In genomic region chr12:111089145-111089544, GRCm38 (mm10) we compare ENCODE assay signal across 10 mouse cellular contexts. TPM values are rescaled to one million over a fixed set of nuclear protein-coding genes. Genes with fewer than 3 reads are reported as not detected.
DNase-seq lines count a peak whose midpoint lies in the region; ATAC-seq and TF ChIP-seq lines count a peak whose summit lies in the region.
"Had no signal": no experiment of that assay in that cellular context is flagged by ENCODE, and none has a peak within 500 bp of the region (broad histone marks: within the 10 kb centered on the region; RNA-seq: fewer than 3 reads in every experiment).

No protein-coding gene starts in this region.

- H3K4me1 ChIP-seq in intestine, embryonic 15.5 days (replicated peaks): no peaks in the 10 kb centered on the region
- H3K4me1 ChIP-seq in intestine, embryonic 16.5 days (ENCODE audit: control insufficient read depth, insufficient read depth, low read length): 0 out of 2 replicates have a peak, but pooled peaks cover 3% of the 10 kb centered on the region
- H3K4me1 ChIP-seq in embryonic facial prominence, embryonic 14.5 days (ENCODE audit: control insufficient read depth, insufficient read depth, low read length): 0 out of 2 replicates have a peak, but pooled peaks cover 4% of the 10 kb centered on the region
- H3K4me1 ChIP-seq in hindbrain, embryonic 12.5 days: peaks cover 10% of the 10 kb centered on the region
- H3K4me1 ChIP-seq in lung, postnatal 0 days (ENCODE audit: insufficient read depth, low read depth, low read length): peaks cover 3% of the 10 kb centered on the region; the same call in 1 of the 2 replicates

- H3K4me2 ChIP-seq in intestine, embryonic 15.5 days (replicated peaks): no peak overlapping the region
- H3K4me2 ChIP-seq in intestine, embryonic 16.5 days (ENCODE audit: low read depth, low read length): no peak overlapping the region
- H3K4me2 ChIP-seq in embryonic facial prominence, embryonic 14.5 days (ENCODE audit: low read depth, low read length): no peak overlapping the region
- H3K4me2 ChIP-seq in hindbrain, embryonic 12.5 days (replicated peaks): no peak overlapping the region
- H3K4me2 ChIP-seq in lung, postnatal 0 days (replicated peaks; ENCODE audit: low read depth, low read length): no peak overlapping the region

- TF ChIP-seq CTCF in lung, postnatal 0 days (IDR thresholded peaks at IDR 0.05): no peak

- H3K9me3 ChIP-seq in intestine, embryonic 15.5 days: no peaks in the 10 kb centered on the region
- no peaks in the 10 kb centered on the region for H3K9me3 ChIP-seq in intestine, embryonic 16.5 days (ENCODE audit: control insufficient read depth, low read length)
- H3K9me3 ChIP-seq in embryonic facial prominence, embryonic 14.5 days (ENCODE audit: control insufficient read depth, low read length): no peaks in the 10 kb centered on the region
- no peaks in the 10 kb centered on the region for H3K9me3 ChIP-seq in hindbrain, embryonic 12.5 days (replicated peaks)
- no peaks in the 10 kb centered on the region for H3K9me3 ChIP-seq in lung, postnatal 0 days (ENCODE audit: low read length)

- no peaks in the 10 kb centered on the region for H3K36me3 ChIP-seq in intestine, embryonic 15.5 days
- no peaks in the 10 kb centered on the region for H3K36me3 ChIP-seq in intestine, embryonic 16.5 days (ENCODE audit: control insufficient read depth, insufficient read depth, low read length)
- H3K36me3 ChIP-seq in embryonic facial prominence, embryonic 14.5 days (ENCODE audit: control insufficient read depth, insufficient read depth, low read length): peaks cover 9% of the 10 kb centered on the region
- H3K36me3 ChIP-seq in hindbrain, embryonic 12.5 days: peaks cover 7% of the 10 kb centered on the region
- H3K36me3 ChIP-seq in lung, postnatal 0 days (ENCODE audit: insufficient read depth, low read length): no peaks in the 10 kb centered on the region

- no peak for DNase-seq in embryonic facial prominence, embryonic 14.5 days (ENCODE audit: low spot score)
- DNase-seq in lung, postnatal 0 days (ENCODE audit: low spot score): peak; percentile 25
- no peak for DNase-seq in urinary bladder, postnatal 36 days (ENCODE audit: low spot score in 2 of 2)
- no peak for DNase-seq in spleen, postnatal 14 days (ENCODE audit: low spot score in 2 of 2)
- DNase-seq in cerebellum, adult 11-12 months: no peak
- DNase-seq: cerebellum, adult 18-20 months had no signal

- no peak overlapping the region for H3K9ac ChIP-seq in intestine, embryonic 15.5 days
- no peak overlapping the region for H3K9ac ChIP-seq in intestine, embryonic 16.5 days (ENCODE audit: low read depth, low read length)
- peak overlapping the region; percentile 22; the same call in 1 of the 2 replicates for H3K9ac ChIP-seq in embryonic facial prominence, embryonic 14.5 days (ENCODE audit: low read depth, low read length)
- 0 out of 2 replicates have a peak overlapping the region, but pooled peaks have one; percentile 4 for H3K9ac ChIP-seq in hindbrain, embryonic 12.5 days
- H3K9ac ChIP-seq in lung, postnatal 0 days (replicated peaks; ENCODE audit: low read depth): no peak overlapping the region

- ATAC-seq in intestine, embryonic 15.5 days: 0 out of 2 replicates have a peak, but pooled peaks have one; percentile 30
- no peak for ATAC-seq in intestine, embryonic 16.5 days
- ATAC-seq in embryonic facial prominence, embryonic 14.5 days (ENCODE audit: low read depth): 0 out of 2 replicates have a peak, but pooled peaks have one; percentile 41
- ATAC-seq in hindbrain, embryonic 12.5 days (ENCODE audit: low FRiP score): peak; percentile 58
- peak; percentile 52 for ATAC-seq in lung, postnatal 0 days

- TF ChIP-seq EP300 in lung, postnatal 0 days (IDR thresholded peaks at IDR 0.05): no peak

- no peak overlapping the region for H3K4me3 ChIP-seq in intestine, embryonic 15.5 days (replicated peaks)
- H3K4me3 ChIP-seq in intestine, embryonic 16.5 days (ENCODE audit: low read length): no peak overlapping the region
- no peak overlapping the region for H3K4me3 ChIP-seq in embryonic facial prominence, embryonic 14.5 days (ENCODE audit: low read depth, low read length)
- H3K4me3 ChIP-seq in hindbrain, embryonic 12.5 days: no peak overlapping the region
- no peak overlapping the region for H3K4me3 ChIP-seq in lung, postnatal 0 days (ENCODE audit: low read depth, low read length)
- H3K4me3 ChIP-seq: myocyte had no signal

- no peak overlapping the region for H3K27ac ChIP-seq in intestine, embryonic 15.5 days
- no peak overlapping the region for H3K27ac ChIP-seq in intestine, embryonic 16.5 days (ENCODE audit: low read length)
- H3K27ac ChIP-seq in embryonic facial prominence, embryonic 14.5 days (replicated peaks; ENCODE audit: low read depth, low read length): no peak overlapping the region
- H3K27ac ChIP-seq in hindbrain, embryonic 12.5 days: peak overlapping the region; percentile 40; the same call in 1 of the 2 replicates
- no peak overlapping the region for H3K27ac ChIP-seq in lung, postnatal 0 days (ENCODE audit: low read length)

- H3K27me3 ChIP-seq in intestine, embryonic 15.5 days (replicated peaks): no peaks in the 10 kb centered on the region
- no peaks in the 10 kb centered on the region for H3K27me3 ChIP-seq in intestine, embryonic 16.5 days (replicated peaks; ENCODE audit: control insufficient read depth, insufficient read depth, low read length)
- no peaks in the 10 kb centered on the region for H3K27me3 ChIP-seq in embryonic facial prominence, embryonic 14.5 days (replicated peaks; ENCODE audit: control insufficient read depth, insufficient read depth, low read length)
- no peaks in the 10 kb centered on the region for H3K27me3 ChIP-seq in hindbrain, embryonic 12.5 days
- H3K27me3 ChIP-seq in lung, postnatal 0 days (replicated peaks; ENCODE audit: insufficient read depth, low read length): no peaks in the 10 kb centered on the region

- WGBS in intestine, embryonic 15.5 days: 71% methylated on average over 7 of the region's 7 CpGs
- WGBS in intestine, embryonic 16.5 days: 78% methylated on average over 7 of the region's 7 CpGs
- 57% methylated on average over 7 of the region's 7 CpGs for WGBS in embryonic facial prominence, embryonic 14.5 days
- whole genome bisulfite sequencing in hindbrain, embryonic 12.5 days: 74% methylated on average over 7 of the region's 7 CpGs
- 76% methylated on average over 7 of the region's 7 CpGs for WGBS in lung, postnatal 0 days

RNA-seq across cellular contexts. Expression of gene Rcor1, which starts 50.0 kb away (rescaled TPM):
- 9.1 and 9.6 TPM in 2 replicates for polyA plus RNA-seq in intestine, embryonic 15.5 days (2015; fragmentation: Nextera tagmentation; extraction: Ambion mirVana)
- polyA plus RNA-seq in intestine, embryonic 16.5 days (2015; fragmentation: Nextera tagmentation; extraction: Ambion mirVana): 6.9 and 7.9 TPM in 2 replicates
- polyA plus RNA-seq in embryonic facial prominence, embryonic 14.5 days (2014; fragmentation: Nextera tagmentation; extraction: Ambion mirVana): 16.8 and 18.0 TPM in 2 replicates
- polyA plus RNA-seq in hindbrain, embryonic 12.5 days (2016; fragmentation: Nextera tagmentation; extraction: Ambion mirVana): 8.8 and 10.0 TPM in 2 replicates
- 6.7 and 9.5 TPM in 2 replicates for polyA plus RNA-seq in lung, postnatal 0 days (2015; fragmentation: Nextera tagmentation; extraction: Ambion mirVana)

Comparison
In these comparisons a context has a peak if more than half of its experiments do, and no peak if none do; other contexts are left out.
1. H3K9ac ChIP-seq: peak in embryonic facial prominence, embryonic 14.5 days (single experiment) and hindbrain, embryonic 12.5 days (single experiment); none in intestine, embryonic 15.5 days (single experiment), intestine, embryonic 16.5 days (single experiment) and lung, postnatal 0 days (single experiment).